Mouse (Mus musculus) heart, postnatal 0 days (tissue): ENCODE data around the gene Sertad3.

Source experiments
- CTCF ChIP-seq: IDR thresholded peaks from 2 replicates; pipeline ENCODE4 v1.5.1; 2016; ENCODE audit warnings: antibody characterized with exemption, control low read depth, low read depth
- EP300 ChIP-seq: IDR thresholded peaks from 2 replicates; pipeline ENCODE4 v1.6.1; 2016; ENCODE audit warnings: antibody characterized with exemption, low read depth

- TF ChIP-seq CTCF = no peak
- no peak for TF ChIP-seq EP300
Observed at GRCm38 (mm10) chr7:27472596-27472995, 972 bp upstream of the Sertad3 start.
